Mouse (Mus musculus): ENCODE results near the gene Mrpl36.
A peak's percentile ranks its signal among the peaks of the same experiment; 100 is the strongest.

The Mrpl36 gene

GRCm38 (mm10) chr13:73327827-73328698, at the start of gene Mrpl36, which contains the start of gene Ndufs6:
Gene Mrpl36, plus strand, starts transcription at chr13:73328513.
Gene Ndufs6, minus strand, starts transcription at chr13:73328542.
- DNase-seq (ENCODE audit: low read depth, low spot score): peak; percentile 90

- DNase-seq (ENCODE audit: low read depth, low spot score): no peak
Observed at GRCm38 (mm10) chr13:73279196-73279595, 49.1 kb upstream of the Mrpl36 start.

- no peak for DNase-seq (ENCODE audit: low read depth, low spot score)
Observed at GRCm38 (mm10) chr13:73282407-73282806, 45.9 kb upstream of the Mrpl36 start.

- DNase-seq (ENCODE audit: low read depth, low spot score): no peak
Observed at GRCm38 (mm10) chr13:73283534-73283933, 44.8 kb upstream of the Mrpl36 start.

GRCm38 (mm10) chr13:73290206-73290605, 38.1 kb upstream of the Mrpl36 start:
- DNase-seq (ENCODE audit: low read depth, low spot score): no peak

- DNase-seq (ENCODE audit: low read depth, low spot score): no peak
Observed at GRCm38 (mm10) chr13:73291102-73291501, 37.2 kb upstream of the Mrpl36 start.

GRCm38 (mm10) chr13:73298717-73299116, 29.6 kb upstream of the Mrpl36 start:
- no peak for DNase-seq (ENCODE audit: low read depth, low spot score)

GRCm38 (mm10) chr13:73299322-73299721, 29.0 kb upstream of the Mrpl36 start:
- DNase-seq (ENCODE audit: low read depth, low spot score): no peak

- no peak for DNase-seq (ENCODE audit: low read depth, low spot score)
Observed at GRCm38 (mm10) chr13:73304729-73305128, 23.6 kb upstream of the Mrpl36 start.

GRCm38 (mm10) chr13:73305398-73306084, 22.8 kb upstream of the Mrpl36 start:
- no peak for DNase-seq (ENCODE audit: low read depth, low spot score)

- DNase-seq (ENCODE audit: low read depth, low spot score): no peak
Observed at GRCm38 (mm10) chr13:73306085-73306410, 22.3 kb upstream of the Mrpl36 start.

GRCm38 (mm10) chr13:73306430-73306829, 21.9 kb upstream of the Mrpl36 start:
- DNase-seq (ENCODE audit: low read depth, low spot score): no peak

GRCm38 (mm10) chr13:73310183-73310929, 18.0 kb upstream of the Mrpl36 start:
- DNase-seq (ENCODE audit: low read depth, low spot score): peak; percentile 68

GRCm38 (mm10) chr13:73320048-73320447, 8.3 kb upstream of the Mrpl36 start:
- DNase-seq (ENCODE audit: low read depth, low spot score): no peak

GRCm38 (mm10) chr13:73322626-73323025, 5.7 kb upstream of the Mrpl36 start:
- DNase-seq (ENCODE audit: low read depth, low spot score): no peak

GRCm38 (mm10) chr13:73323406-73323805, 4.9 kb upstream of the Mrpl36 start:
- no peak for DNase-seq (ENCODE audit: low read depth, low spot score)

GRCm38 (mm10) chr13:73330844-73331501, 2.7 kb downstream of the Mrpl36 start:
- peak; percentile 78 for DNase-seq (ENCODE audit: low read depth, low spot score)

- no peak for DNase-seq (ENCODE audit: low read depth, low spot score)
Observed at GRCm38 (mm10) chr13:73331736-73332135, 3.4 kb downstream of the Mrpl36 start.

- DNase-seq (ENCODE audit: low read depth, low spot score): peak; percentile 35
Observed at GRCm38 (mm10) chr13:73336753-73337152, 8.4 kb downstream of the Mrpl36 start.

- no peak for DNase-seq (ENCODE audit: low read depth, low spot score)
Observed at GRCm38 (mm10) chr13:73345102-73345890, 17.0 kb downstream of the Mrpl36 start.

- peak; percentile 38 for DNase-seq (ENCODE audit: low read depth, low spot score)
Observed at GRCm38 (mm10) chr13:73346131-73346530, 17.8 kb downstream of the Mrpl36 start.

Data from forelimb bud, embryonic 11.5 days (tissue).